Mouse (Mus musculus): ENCODE measurements around the gene Pts. TPM values are rescaled to one million over a fixed set of nuclear protein-coding genes. Genes with fewer than 3 reads are reported as not detected.

The Pts gene
- 133 and 139 TPM in 2 replicates for polyA plus RNA-seq (2015; fragmentation: Nextera tagmentation; extraction: Ambion mirVana)

DNA sequence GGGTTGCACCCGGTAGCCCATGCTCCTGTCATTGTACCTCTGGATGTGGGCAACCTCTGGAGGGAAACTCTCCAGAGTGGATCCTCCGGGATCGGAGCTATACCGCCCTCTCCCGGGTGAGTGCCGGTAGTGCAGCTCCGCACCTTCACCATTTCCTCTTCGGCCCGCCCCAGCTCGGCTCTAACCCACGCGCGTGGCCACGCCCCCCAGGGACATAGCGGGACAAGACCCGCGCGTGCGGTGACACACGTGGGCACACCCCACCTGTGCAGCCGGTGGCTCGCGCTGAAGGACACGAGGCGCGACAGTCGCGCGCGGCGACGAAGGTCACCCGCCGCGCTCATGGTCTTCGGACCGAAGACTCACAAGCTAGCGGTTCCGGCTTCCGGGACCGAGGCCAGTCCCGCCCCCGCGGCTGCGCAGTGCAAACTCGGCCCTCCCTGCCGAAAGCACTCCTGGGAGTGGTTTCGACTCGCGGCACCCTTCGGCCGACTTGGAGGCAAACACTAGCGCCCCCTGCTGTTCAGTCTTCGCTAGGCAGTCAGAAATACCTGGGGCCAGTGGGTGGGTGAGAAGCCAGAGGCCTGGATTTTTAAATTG lies at the start of gene Pts:
Pts (minus strand) TSS at position 432 of the 600 bp plus-strand sequence.
- Histone ChIP-seq H3K36me3 (ENCODE audit: insufficient read depth, low read length) (no peaks in the 10 kb centered on the region), H3K27me3 (ENCODE audit: insufficient read depth, low read length) (no peaks in the 10 kb centered on the region), H3K9me3 (replicated peaks; ENCODE audit: low read length) (no peaks in the 10 kb centered on the region), H3K27ac (peak within 1 kb of the TSS; percentile 78), H3K9ac (ENCODE audit: low read depth, low read length) (peak within 1 kb of the TSS; percentile 72), H3K4me2 (ENCODE audit: low read length) (peak within 1 kb of the TSS; percentile 53), H3K4me3 (replicated peaks; ENCODE audit: low read depth, low read length) (peak within 1 kb of the TSS; percentile 58), H3K4me1 (replicated peaks; ENCODE audit: insufficient read depth, low read length) (0 out of 2 replicates have a peak, but pooled peaks cover 4% of the 10 kb centered on the region)
- peak; percentile 98 for ATAC-seq (replicated peaks; ENCODE audit: low FRiP score, low read depth)
- DNase-seq (ENCODE audit: low spot score), result peak; percentile 98
- TF ChIP-seq CTCF (IDR thresholded peaks at IDR 0.05; ENCODE audit: low read depth), result peak; percentile 87
- WGBS, result under 1% methylated on average over 54 of the region's 54 CpGs

DNA sequence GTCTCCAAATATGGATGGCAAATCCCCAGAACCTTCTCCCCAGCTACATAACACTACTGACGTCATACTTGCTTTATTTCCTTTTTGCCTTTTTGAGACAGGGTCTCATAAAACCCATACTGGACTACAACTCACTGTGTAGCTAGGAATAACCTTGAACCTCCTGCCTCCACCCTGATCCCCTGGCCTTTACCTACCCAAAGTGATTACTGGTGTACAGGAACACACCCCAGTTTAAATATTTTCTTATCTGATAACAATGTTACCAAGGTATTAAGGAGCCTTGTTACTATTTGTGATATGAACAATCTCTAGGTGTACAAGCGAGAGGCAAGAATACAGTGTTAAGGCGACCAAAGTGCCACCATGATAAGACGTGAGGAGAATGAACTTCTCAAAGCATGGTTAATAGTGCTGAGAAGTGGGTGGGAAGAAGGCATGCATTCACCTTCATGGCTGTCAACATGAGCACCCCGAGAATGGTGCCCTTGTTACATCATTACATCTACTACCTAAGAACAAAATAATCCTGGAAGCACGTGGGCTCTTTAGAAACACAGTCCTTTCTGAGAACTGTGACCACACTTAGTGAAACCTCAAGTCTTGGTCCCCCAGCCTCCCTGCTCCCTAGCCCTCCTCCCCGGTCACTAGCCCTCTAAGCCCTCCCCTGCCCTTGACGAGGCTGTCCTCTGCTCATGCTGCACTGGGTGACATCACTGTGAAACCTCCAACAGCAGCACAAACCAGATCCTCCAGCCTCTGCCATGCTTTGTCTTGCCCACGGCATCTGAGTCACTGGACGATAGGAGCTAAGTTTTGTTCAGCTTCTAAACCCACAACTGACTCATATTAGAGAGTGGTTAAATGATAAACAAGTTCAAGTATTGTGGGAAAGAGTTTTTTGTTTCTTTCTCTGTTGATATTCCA lies 41.3 kb upstream of the Pts start:
- no peak for ATAC-seq (replicated peaks; ENCODE audit: low FRiP score, low read depth)
- DNase-seq (ENCODE audit: low spot score), result no peak
- Histone ChIP-seq H3K9me3 (replicated peaks; ENCODE audit: low read length) (no peaks in the 10 kb centered on the region), H3K9ac (ENCODE audit: low read depth, low read length) (no peak overlapping the region), H3K27ac (no peak overlapping the region), H3K4me2 (ENCODE audit: low read length) (no peak overlapping the region), H3K4me3 (replicated peaks; ENCODE audit: low read depth, low read length) (no peak overlapping the region), H3K4me1 (replicated peaks; ENCODE audit: insufficient read depth, low read length) (no peaks in the 10 kb centered on the region), H3K36me3 (ENCODE audit: insufficient read depth, low read length) (no peaks in the 10 kb centered on the region), H3K27me3 (ENCODE audit: insufficient read depth, low read length) (no peaks in the 10 kb centered on the region)
- WGBS, result 79% methylated on average over 10 of the region's 10 CpGs
- no peak for TF ChIP-seq CTCF (IDR thresholded peaks at IDR 0.05; ENCODE audit: low read depth)

DNA sequence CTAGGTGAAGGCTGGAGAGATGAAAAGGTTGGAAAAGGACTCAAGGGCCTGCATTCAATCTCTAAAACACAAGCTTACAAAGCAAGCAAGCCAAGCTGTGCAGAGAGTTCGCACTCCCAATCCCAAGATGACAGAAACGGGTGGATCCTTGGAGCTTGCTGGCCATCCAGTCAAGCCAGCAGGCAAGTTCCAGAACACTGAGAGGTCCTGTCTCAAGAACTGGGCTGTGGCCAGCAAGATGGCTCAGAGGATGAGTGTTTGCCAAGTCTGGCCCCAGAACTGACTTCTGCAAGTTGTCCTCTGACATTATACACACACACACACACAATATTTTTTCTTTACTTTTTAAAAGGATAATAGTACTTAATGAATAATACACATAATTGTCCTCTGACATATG lies 39.4 kb upstream of the Pts start:
- TF ChIP-seq CTCF (IDR thresholded peaks at IDR 0.05; ENCODE audit: low read depth), result no peak
- WGBS, result 88% methylated on average over 2 of the region's 2 CpGs
- no peak for ATAC-seq (replicated peaks; ENCODE audit: low FRiP score, low read depth)
- H3K4me3 ChIP-seq (replicated peaks; ENCODE audit: low read depth, low read length), result no peak overlapping the region
- H3K36me3 ChIP-seq (ENCODE audit: insufficient read depth, low read length), result no peaks in the 10 kb centered on the region
- no peak for DNase-seq (ENCODE audit: low spot score)
- H3K9ac ChIP-seq (ENCODE audit: low read depth, low read length), result no peak overlapping the region
- no peaks in the 10 kb centered on the region for H3K9me3 ChIP-seq (replicated peaks; ENCODE audit: low read length)
- no peaks in the 10 kb centered on the region for H3K4me1 ChIP-seq (replicated peaks; ENCODE audit: insufficient read depth, low read length)
- H3K27ac ChIP-seq, result no peak overlapping the region
- H3K4me2 ChIP-seq (ENCODE audit: low read length), result no peak overlapping the region
- H3K27me3 ChIP-seq (ENCODE audit: insufficient read depth, low read length), result no peaks in the 10 kb centered on the region

DNA sequence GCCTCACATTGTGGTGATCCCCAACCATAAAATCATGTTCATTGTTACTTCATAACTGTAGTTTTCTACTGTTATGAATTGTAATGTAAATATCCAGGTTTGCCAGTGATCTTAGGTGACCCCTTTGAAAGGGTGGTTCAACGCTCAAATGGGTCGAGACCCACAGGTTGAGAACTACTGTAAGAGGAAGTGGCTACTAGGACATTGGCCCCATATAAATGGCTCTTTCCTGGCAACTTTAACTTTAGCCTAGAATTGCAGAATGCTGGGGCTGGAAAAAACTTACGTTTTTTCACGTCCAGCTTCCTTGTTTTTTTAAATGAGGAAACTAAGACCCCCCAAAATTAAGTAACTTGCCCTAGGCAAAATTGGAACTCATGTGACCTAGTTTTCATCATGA lies 38.8 kb upstream of the Pts start:
- Histone ChIP-seq H3K9ac (ENCODE audit: low read depth, low read length) (no peak overlapping the region), H3K27ac (no peak overlapping the region), H3K4me2 (ENCODE audit: low read length) (no peak overlapping the region), H3K9me3 (replicated peaks; ENCODE audit: low read length) (no peaks in the 10 kb centered on the region), H3K4me3 (replicated peaks; ENCODE audit: low read depth, low read length) (no peak overlapping the region), H3K27me3 (ENCODE audit: insufficient read depth, low read length) (no peaks in the 10 kb centered on the region), H3K36me3 (ENCODE audit: insufficient read depth, low read length) (no peaks in the 10 kb centered on the region), H3K4me1 (replicated peaks; ENCODE audit: insufficient read depth, low read length) (no peaks in the 10 kb centered on the region)
- WGBS, result 81% methylated on average over 4 of the region's 4 CpGs
- TF ChIP-seq CTCF (IDR thresholded peaks at IDR 0.05; ENCODE audit: low read depth), result no peak
- DNase-seq (ENCODE audit: low spot score) (no peak), ATAC-seq (replicated peaks; ENCODE audit: low FRiP score, low read depth) (no peak)

DNA sequence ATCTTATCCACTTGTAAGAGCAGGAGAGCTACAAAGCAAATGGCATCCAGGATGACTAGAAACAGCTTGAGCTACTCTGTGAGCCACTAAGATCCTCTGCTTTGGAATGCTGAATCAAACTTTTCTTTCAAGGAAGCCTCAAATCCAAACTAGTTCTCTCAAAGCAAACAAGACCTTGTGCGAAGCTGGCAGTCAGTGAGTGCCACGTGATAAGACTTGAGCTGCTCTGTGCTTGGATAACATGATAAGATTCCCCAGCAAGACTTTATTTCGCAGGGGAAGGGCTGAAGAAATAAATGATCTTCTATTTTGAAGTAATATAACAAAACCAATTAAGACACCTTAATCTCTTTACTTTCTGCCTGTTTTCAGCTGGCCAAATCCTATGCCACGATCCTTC lies 37.4 kb upstream of the Pts start:
- WGBS, result 79% methylated on average over 4 of the region's 4 CpGs
- H3K36me3 ChIP-seq (ENCODE audit: insufficient read depth, low read length), result no peaks in the 10 kb centered on the region
- no peaks in the 10 kb centered on the region for H3K27me3 ChIP-seq (ENCODE audit: insufficient read depth, low read length)
- H3K27ac ChIP-seq, result no peak overlapping the region
- H3K4me2 ChIP-seq (ENCODE audit: low read length), result no peak overlapping the region
- no peak for ATAC-seq (replicated peaks; ENCODE audit: low FRiP score, low read depth)
- DNase-seq (ENCODE audit: low spot score), result no peak
- no peak overlapping the region for H3K4me3 ChIP-seq (replicated peaks; ENCODE audit: low read depth, low read length)
- no peaks in the 10 kb centered on the region for H3K9me3 ChIP-seq (replicated peaks; ENCODE audit: low read length)
- no peak for TF ChIP-seq CTCF (IDR thresholded peaks at IDR 0.05; ENCODE audit: low read depth)
- no peak overlapping the region for H3K9ac ChIP-seq (ENCODE audit: low read depth, low read length)
- H3K4me1 ChIP-seq (replicated peaks; ENCODE audit: insufficient read depth, low read length), result no peaks in the 10 kb centered on the region

DNA sequence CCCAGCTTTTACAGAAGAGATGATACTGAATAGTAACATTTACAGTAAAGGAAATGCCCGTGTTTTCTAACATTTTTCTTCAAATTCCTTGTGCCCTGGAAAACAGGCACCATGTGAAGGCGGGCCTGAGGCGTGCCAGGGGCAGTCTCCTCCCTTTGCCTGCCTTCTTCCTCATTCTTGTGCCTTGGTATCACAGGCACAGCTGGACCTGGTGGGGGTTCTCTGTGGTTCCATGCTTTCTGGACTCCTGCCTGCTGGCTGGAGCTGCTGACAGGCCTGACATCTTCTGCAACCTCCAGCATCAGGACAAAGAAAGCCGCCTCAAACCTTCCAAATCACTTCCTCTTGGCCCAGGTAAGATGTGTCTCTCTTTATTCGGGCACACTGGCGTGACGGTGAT lies 36.6 kb upstream of the Pts start:
- DNase-seq (ENCODE audit: low spot score) (no peak), ATAC-seq (replicated peaks; ENCODE audit: low FRiP score, low read depth) (no peak)
- Histone ChIP-seq H3K36me3 (ENCODE audit: insufficient read depth, low read length) (no peaks in the 10 kb centered on the region), H3K4me2 (ENCODE audit: low read length) (no peak overlapping the region), H3K4me1 (replicated peaks; ENCODE audit: insufficient read depth, low read length) (no peaks in the 10 kb centered on the region), H3K27me3 (ENCODE audit: insufficient read depth, low read length) (no peaks in the 10 kb centered on the region), H3K9me3 (replicated peaks; ENCODE audit: low read length) (no peaks in the 10 kb centered on the region), H3K9ac (ENCODE audit: low read depth, low read length) (no peak overlapping the region), H3K4me3 (replicated peaks; ENCODE audit: low read depth, low read length) (no peak overlapping the region), H3K27ac (no peak overlapping the region)
- WGBS, result 76% methylated on average over 7 of the region's 7 CpGs
- no peak for TF ChIP-seq CTCF (IDR thresholded peaks at IDR 0.05; ENCODE audit: low read depth)

All from kidney, postnatal 0 days (tissue).